Mouse (Mus musculus) lung, embryonic 14.5 days (tissue): ENCODE data around the gene Krt32. TPM values are rescaled to one million over a fixed set of nuclear protein-coding genes. Genes with fewer than 3 reads are reported as not detected.

Experiments used
- ATAC-seq: fragments of 200-750 bp; cut with Nextera tagmentation; 2 replicates; pipeline ENCODE4 v1.8.0; 2017; ENCODE audit warnings: mild to moderate bottlenecking, moderate TSS enrichment, moderate library complexity; ENCODE audit not compliant: insufficient read depth
- DNase-seq: peaks from one replicate; pipeline ENCODE4 v3.0.0-alpha.2; 2015
- H3K27ac ChIP-seq: fragments of 300-500 bp; sonication (generic); 2 replicates; pipeline ENCODE4 v1.5.1; 2014; ENCODE audit warnings: low read depth, mild to moderate bottlenecking, moderate library complexity
- H3K27me3 ChIP-seq: fragments of 300-500 bp; sonication (generic); 2 replicates; pipeline ENCODE4 v1.6.1; 2014; ENCODE audit warnings: low read length, control low read depth; ENCODE audit not compliant: insufficient read depth
- H3K36me3 ChIP-seq: fragments of 300-500 bp; sonication (generic); 2 replicates; pipeline ENCODE4 v1.6.1; 2014; ENCODE audit warnings: control low read depth; ENCODE audit not compliant: insufficient read depth
- H3K4me1 ChIP-seq: fragments of 300-500 bp; sonication (generic); 2 replicates; pipeline ENCODE4 v1.6.1; 2014; ENCODE audit warnings: antibody characterized with exemption, control low read depth; ENCODE audit not compliant: insufficient read depth
- H3K4me2 ChIP-seq: fragments of 300-500 bp; sonication (generic); 2 replicates; pipeline ENCODE4 v1.6.1; 2014; ENCODE audit warnings: mild to moderate bottlenecking
- H3K4me3 ChIP-seq: fragments of 300-500 bp; sonication (generic); 2 replicates; pipeline ENCODE4 v1.5.1; 2014; ENCODE audit warnings: low read depth, low read length
- H3K9ac ChIP-seq: fragments of 300-500 bp; sonication (generic); 2 replicates; pipeline ENCODE4 v1.6.1; 2014
- H3K9me3 ChIP-seq: fragments of 300-500 bp; sonication (generic); 2 replicates; pipeline ENCODE4 v1.6.1; 2016; ENCODE audit warnings: low read depth, low read length, control low read depth
- CTCF ChIP-seq: IDR thresholded peaks from 2 replicates; pipeline ENCODE4 v1.5.1; 2016; ENCODE audit warnings: antibody characterized with exemption, low read depth
- WGBS: fragments of 180-500 bp; shearing (Covaris S2); extraction: QIAGEN DNeasy Blood & Tissue Kit; methylation state at CpG from one replicate; pipeline ENCODE4 v1.1.7; 2014; 5-methylcytosine and 5-hydroxymethylcytosine counted together
- polyA plus RNA-seq: library from polyadenylated mRNA; unstranded; fragments of >200 nt; fragmentation: Nextera tagmentation; extraction: Ambion mirVana; gene quantifications from 2 replicates; pipeline ENCODE4 v1.2.1, GENCODE M21; 2014

Gene Krt32
- polyA plus RNA-seq, 1 experiment from 2014 or later, result not detected

- 58% methylated on average over 11 of the region's 11 CpGs for WGBS
- ATAC-seq, result no peak
These were observed 25.1 kb upstream of the Krt32 start for GRCm38 (mm10) chr11:100112935-100113741.

DNA sequence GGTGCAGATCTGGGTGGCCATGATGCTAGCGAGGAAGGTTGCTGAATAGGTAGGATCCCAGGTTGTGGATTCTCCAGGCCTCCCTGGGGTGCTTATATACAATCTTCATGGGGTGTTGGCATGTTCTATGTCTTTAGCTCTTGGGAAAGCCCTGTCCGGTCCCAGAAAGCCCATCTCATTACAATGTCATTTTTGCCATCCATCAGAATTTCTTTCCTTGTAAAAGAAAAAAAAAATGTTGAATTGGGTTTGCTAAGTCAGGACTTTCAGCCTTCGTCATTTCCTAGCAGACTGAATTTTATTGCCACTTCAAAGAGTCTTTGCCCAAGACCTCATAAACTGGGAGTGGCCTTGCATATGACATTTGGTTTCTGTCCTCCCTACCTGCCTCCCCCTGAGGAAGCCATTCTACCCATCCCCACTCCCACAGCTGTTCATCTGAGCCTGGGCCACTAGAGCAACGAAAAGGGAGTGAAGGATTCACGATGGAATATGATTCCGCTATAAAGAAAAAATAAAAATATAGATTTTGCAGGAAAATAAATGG is 17.6 kb upstream of the Krt32 start, which contains the start of gene Krt36:
Gene Krt36 (minus strand): TSS at position 51 of the 547 bp plus-strand sequence.
- no peak for DNase-seq
- no peaks in the 10 kb centered on the region for H3K4me1 ChIP-seq
- no peak within 1 kb of the TSS for H3K9ac ChIP-seq
- H3K9me3 ChIP-seq, result no peaks in the 10 kb centered on the region
- TF ChIP-seq CTCF, result no peak
- no peaks in the 10 kb centered on the region for H3K27me3 ChIP-seq
- H3K27ac ChIP-seq, result no peak within 1 kb of the TSS
- H3K36me3 ChIP-seq, result no peaks in the 10 kb centered on the region
- no peak within 1 kb of the TSS for H3K4me2 ChIP-seq
- WGBS, result 84% methylated on average over 6 of the region's 6 CpGs
- no peak for ATAC-seq
- H3K4me3 ChIP-seq, result no peak within 1 kb of the TSS

More at GRCm38 (mm10) chr11:100112935-100113741, 25.1 kb upstream of the Krt32 start:
- Histone ChIP-seq H3K27me3 (no peaks in the 10 kb centered on the region), H3K4me3 (no peak overlapping the region), H3K27ac (no peak overlapping the region), H3K9me3 (no peaks in the 10 kb centered on the region), H3K9ac (no peak overlapping the region), H3K36me3 (no peaks in the 10 kb centered on the region), H3K4me1 (no peaks in the 10 kb centered on the region), H3K4me2 (no peak overlapping the region)
- no peak for TF ChIP-seq CTCF
- no peak for DNase-seq

- ATAC-seq (no peak), DNase-seq (no peak)
- 45% methylated on average over 15 of the region's 15 CpGs for WGBS
These were observed 14.8 kb upstream of the Krt32 start for GRCm38 (mm10) chr11:100102693-100103429.

DNA sequence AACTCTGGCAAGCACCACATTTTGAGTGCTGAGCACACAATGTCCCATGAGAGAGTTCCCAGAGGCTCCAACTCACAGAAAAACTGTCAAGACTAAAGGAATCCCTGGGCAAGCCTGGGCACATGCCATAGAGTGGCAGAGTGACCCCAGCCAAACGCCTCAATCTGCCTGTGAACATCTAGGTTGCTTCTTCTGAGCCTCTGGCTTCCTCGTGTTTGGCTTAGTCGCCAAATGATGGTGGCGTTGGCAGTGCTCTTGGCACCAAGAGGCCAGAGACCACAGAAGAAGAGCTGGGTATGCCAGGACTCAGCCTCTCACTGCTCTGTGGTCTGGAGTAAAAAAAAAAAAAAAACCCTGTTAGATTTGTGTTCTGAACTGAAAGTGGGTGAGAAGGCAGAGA is 12.4 kb upstream of the Krt32 start:
- Histone ChIP-seq H3K27ac (no peak overlapping the region), H3K9ac (no peak overlapping the region), H3K9me3 (no peaks in the 10 kb centered on the region), H3K27me3 (no peaks in the 10 kb centered on the region), H3K36me3 (no peaks in the 10 kb centered on the region), H3K4me1 (no peaks in the 10 kb centered on the region), H3K4me2 (no peak overlapping the region), H3K4me3 (no peak overlapping the region)
- no peak for ATAC-seq
- 72% methylated on average over 4 of the region's 4 CpGs for WGBS
- TF ChIP-seq CTCF, result no peak
- DNase-seq, result no peak

More at GRCm38 (mm10) chr11:100102693-100103429, 14.8 kb upstream of the Krt32 start:
- H3K9ac ChIP-seq, result no peak overlapping the region
- no peak overlapping the region for H3K4me2 ChIP-seq
- H3K27me3 ChIP-seq, result no peaks in the 10 kb centered on the region
- H3K9me3 ChIP-seq, result no peaks in the 10 kb centered on the region
- H3K4me3 ChIP-seq, result no peak overlapping the region
- H3K4me1 ChIP-seq, result no peaks in the 10 kb centered on the region
- no peaks in the 10 kb centered on the region for H3K36me3 ChIP-seq
- no peak overlapping the region for H3K27ac ChIP-seq
- TF ChIP-seq CTCF, result no peak

- DNase-seq, result no peak
- Histone ChIP-seq H3K36me3 (no peaks in the 10 kb centered on the region), H3K4me3 (no peak overlapping the region), H3K9me3 (no peaks in the 10 kb centered on the region), H3K27me3 (no peaks in the 10 kb centered on the region), H3K27ac (no peak overlapping the region), H3K4me2 (no peak overlapping the region), H3K9ac (no peak overlapping the region), H3K4me1 (no peaks in the 10 kb centered on the region)
- no peak for ATAC-seq
- TF ChIP-seq CTCF, result no peak
- WGBS, result 57% methylated on average over 9 of the region's 9 CpGs
These were observed 9.8 kb upstream of the Krt32 start for GRCm38 (mm10) chr11:100097819-100098218.

- ATAC-seq, result no peak
- no peaks in the 10 kb centered on the region for H3K27me3 ChIP-seq
- no peak within 1 kb of the TSS for H3K27ac ChIP-seq
- H3K9ac ChIP-seq, result no peak within 1 kb of the TSS
- H3K9me3 ChIP-seq, result no peaks in the 10 kb centered on the region
- H3K4me3 ChIP-seq, result no peak within 1 kb of the TSS
- no peak for DNase-seq
- no peaks in the 10 kb centered on the region for H3K4me1 ChIP-seq
- no peaks in the 10 kb centered on the region for H3K36me3 ChIP-seq
- 83% methylated on average over 9 of the region's 9 CpGs for WGBS
- no peak for TF ChIP-seq CTCF
- no peak within 1 kb of the TSS for H3K4me2 ChIP-seq
These were observed 8.1 kb upstream of the Krt32 start, which contains the start of gene Krt35 for GRCm38 (mm10) chr11:100096141-100096540. Gene Krt35 (minus strand): TSS chr11:100096241.
